Mouse (Mus musculus) ES-E14 (cell line): Measurements from ENCODE around the gene Esp6. TPM values are rescaled to one million over a fixed set of nuclear protein-coding genes. Genes with fewer than 3 reads are reported as not detected.
"Not testable (repeated sequence)": the region's sequence is repeated elsewhere in the genome, so short reads cannot be mapped to it uniquely, and the experiment has no call there.

Experiments
- DNase-seq: peaks from one replicate; pipeline ENCODE4 v3.0.0-alpha.2; 2013; ENCODE audit warnings: low read depth, low spot score
- H3K27ac ChIP-seq: 2 replicates; pipeline ENCODE4 v1.5.1; 2012; ENCODE audit warnings: low read depth, mild to moderate bottlenecking, low read length, moderate library complexity, mixed read lengths; ENCODE audit not compliant: poor library complexity, insufficient read depth, severe bottlenecking
- H3K36me3 ChIP-seq: 2 replicates; pipeline ENCODE4 v1.6.1; 2012; ENCODE audit warnings: mild to moderate bottlenecking, low read length, moderate library complexity, mixed read lengths; ENCODE audit not compliant: control insufficient read depth, poor library complexity, insufficient read depth, severe bottlenecking
- H3K4me1 ChIP-seq, 2 experiments: fragments of 150-350 bp in 1 of 2; sonication (generic) in 1 of 2; 2 replicates each; pipeline ENCODE4 v1.6.1; 2012; ENCODE audit warnings: low read length in 2 of 2, mild to moderate bottlenecking in 1 of 2, mixed read lengths in 1 of 2; ENCODE audit not compliant: control insufficient read depth in 2 of 2, insufficient read depth in 2 of 2, poor library complexity in 1 of 2
- H3K4me3 ChIP-seq, 2 experiments: fragments of 150-350 bp in 1 of 2; sonication (generic) in 1 of 2; 2 replicates each; pipeline ENCODE4 v1.5.1; 2012; ENCODE audit warnings: low read length in 2 of 2, low read depth in 1 of 2, mild to moderate bottlenecking in 1 of 2, mixed read lengths in 1 of 2; ENCODE audit not compliant: insufficient read depth in 1 of 2, poor library complexity in 1 of 2, severe bottlenecking in 1 of 2
- H3K9ac ChIP-seq: 2 replicates; pipeline ENCODE4 v1.6.1; 2012; ENCODE audit warnings: low read depth, mild to moderate bottlenecking, low read length, mixed read lengths; ENCODE audit not compliant: poor library complexity, insufficient read depth, severe bottlenecking
- H3K9me3 ChIP-seq: fragments of 150-350 bp; sonication (generic); 2 replicates; pipeline ENCODE4 v1.6.1; 2012; ENCODE audit warnings: low read depth, mild to moderate bottlenecking, low read length; ENCODE audit not compliant: control insufficient read depth, insufficient read depth
- CHD2 ChIP-seq: IDR thresholded peaks from 2 replicates; pipeline ENCODE4 v1.6.1; 2014; ENCODE audit warnings: mild to moderate bottlenecking, low read depth, low read length, inconsistent platforms
- HCFC1 ChIP-seq: IDR thresholded peaks from 2 replicates; pipeline ENCODE4 v1.6.1; 2012; ENCODE audit warnings: low read length, inconsistent platforms, borderline replicate concordance; ENCODE audit not compliant: insufficient read depth
- MAFK ChIP-seq: IDR thresholded peaks from 2 replicates; pipeline ENCODE4 v1.6.1; 2014; ENCODE audit warnings: mild to moderate bottlenecking, low read depth, low read length, inconsistent platforms; ENCODE audit not compliant: insufficient read depth
- ZC3H11A ChIP-seq: IDR thresholded peaks from 2 replicates; pipeline ENCODE4 v1.6.1; 2012; ENCODE audit warnings: low read depth, mild to moderate bottlenecking, inconsistent platforms, low read length, borderline replicate concordance
- ZNF384 ChIP-seq: IDR thresholded peaks from 2 replicates; pipeline ENCODE4 v1.6.1; 2012; ENCODE audit warnings: low read depth, low read length, inconsistent platforms
- in situ Hi-C, 2 experiments: fragments of 600-800 bp; cut with MboI; formaldehyde crosslinking; loops; one replicate each; pipeline ENCODE4 v1.15.1; 2025; ENCODE audit warnings: low sequenced_read_pairs in 2 of 2, inconsistent platforms in 1 of 2; ENCODE audit not compliant: unreplicated experiment in 2 of 2
- total RNA-seq: library from RNA; depleted of rRNA; stranded (reverse); fragments of 300-350 nt; gene quantifications from 2 replicates; pipeline ENCODE4 v1.2.3, GENCODE M21; 2012; rRNA removed

Esp6 gene
- total RNA-seq, 1 experiment, result not detected

GRCm38 (mm10) chr17:40553470-40553869, 7.8 kb upstream of the Esp6 start:
- in situ Hi-C loops, result no loop called here
- DNase-seq, result no peak

GRCm38 (mm10) chr17:40583906-40584305, 22.6 kb downstream of the Esp6 start:
- H3K4me3 ChIP-seq, H3K36me3 ChIP-seq, in situ Hi-C loops, DNase-seq, H3K4me1 ChIP-seq, H3K9ac ChIP-seq, H3K27ac ChIP-seq, H3K9me3 ChIP-seq: not testable (repeated sequence)

More at GRCm38 (mm10) chr17:40553470-40553869, 7.8 kb upstream of the Esp6 start:
- H3K4me3 ChIP-seq, result no peak overlapping the region
- no peaks in the 10 kb centered on the region for H3K4me1 ChIP-seq
- H3K9ac ChIP-seq, result no peak overlapping the region
- no peaks in the 10 kb centered on the region for H3K9me3 ChIP-seq
- H3K36me3 ChIP-seq, result no peaks in the 10 kb centered on the region
- no peak for TF ChIP-seq HCFC1
- H3K27ac ChIP-seq, result no peak overlapping the region

- DNase-seq, result no peak
- H3K27ac ChIP-seq, result no peak overlapping the region
- no peak overlapping the region for H3K4me3 ChIP-seq
- H3K36me3 ChIP-seq, result no peaks in the 10 kb centered on the region
- H3K4me1 ChIP-seq, result peaks cover 0 to 3% of the 10 kb centered on the region in 2 experiments; a peak in 2 of 4 replicates
- H3K9ac ChIP-seq, result no peak overlapping the region
- TF ChIP-seq ZC3H11A (no peak), HCFC1 (no peak), ZNF384 (no peak), MAFK (no peak), CHD2 (no peak)
- no peaks in the 10 kb centered on the region for H3K9me3 ChIP-seq
- in situ Hi-C loops, result no loop called here
These were observed 30.0 kb downstream of the Esp6 start for GRCm38 (mm10) chr17:40591297-40591696.

GRCm38 (mm10) chr17:40598294-40598693, 37.0 kb downstream of the Esp6 start, which contains the start of gene Esp4:
Gene Esp4, plus strand, starts transcription at chr17:40598594.
- Histone ChIP-seq H3K36me3 (no peaks in the 10 kb centered on the region), H3K9ac (no peak within 1 kb of the TSS), H3K4me1 (peaks cover 0 to 3% of the 10 kb centered on the region in 2 experiments; a peak in 1 of 4 replicates), H3K9me3 (no peaks in the 10 kb centered on the region), H3K27ac (no peak within 1 kb of the TSS), H3K4me3 (no peak within 1 kb of the TSS)
- in situ Hi-C loops, result no loop called here
- TF ChIP-seq CHD2 (no peak), MAFK (no peak), ZC3H11A (no peak), HCFC1 (no peak), ZNF384 (no peak)
- DNase-seq, result no peak

Other genes with a start within 250 kb of the Esp6 start
- 0.94 and 1.0 TPM in 2 replicates for gene Crisp1, start 242.3 kb upstream of the Esp6 start, total RNA-seq
- gene Esp8, start 41.5 kb upstream of the Esp6 start, total RNA-seq, result not detected in 2 replicates
- gene Esp4, start 37.1 kb downstream of the Esp6 start, total RNA-seq, result not detected in 2 replicates
- gene Esp3, start 70.6 kb downstream of the Esp6 start, total RNA-seq, result not detected in 2 replicates
- not detected in 2 replicates for gene Esp1, start 165.6 kb downstream of the Esp6 start, total RNA-seq
- not detected in 2 replicates for gene Crisp2, start 245.5 kb downstream of the Esp6 start, total RNA-seq
- gene Rhag, start 249.6 kb downstream of the Esp6 start, total RNA-seq, result not detected in 2 replicates